Comparison of ENCODE assay signal across 9 mouse cellular contexts in genomic region chr15:84105105-84105923, GRCm38 (mm10). TPM values are rescaled to one million over a fixed set of nuclear protein-coding genes. Genes with fewer than 3 reads are reported as not detected.
DNase-seq lines count a peak whose midpoint lies in the region; ATAC-seq and TF ChIP-seq lines count a peak whose summit lies in the region.
"Had no signal": no experiment of that assay in that cellular context is flagged by ENCODE, and none has a peak within 500 bp of the region (broad histone marks: within the 10 kb centered on the region; RNA-seq: fewer than 3 reads in every experiment).

TSS of gene Sult4a1 (minus strand) at chr15:84105754.

- no peaks in the 10 kb centered on the region for H3K4me1 ChIP-seq in heart, embryonic 11.5 days (ENCODE audit: control insufficient read depth, insufficient read depth, low read length)
- peaks cover 16% of the 10 kb centered on the region for H3K4me1 ChIP-seq in hindbrain, postnatal 0 days (ENCODE audit: insufficient read depth, low read length)
- no peaks in the 10 kb centered on the region for H3K4me1 ChIP-seq in liver, embryonic 14.5 days (replicated peaks; ENCODE audit: control insufficient read depth in 2 of 2, insufficient read depth in 2 of 2, low read length in 1 of 2)

- no peaks in the 10 kb centered on the region for H3K36me3 ChIP-seq in heart, embryonic 11.5 days (ENCODE audit: control insufficient read depth, insufficient read depth, low read length)
- H3K36me3 ChIP-seq in hindbrain, postnatal 0 days (ENCODE audit: insufficient read depth, low read length) = no peaks in the 10 kb centered on the region
- H3K36me3 ChIP-seq in liver, embryonic 14.5 days (replicated peaks; ENCODE audit: control insufficient read depth, insufficient read depth, low read depth) = no peaks in the 10 kb centered on the region

- no peak within 1 kb of the TSS for H3K27ac ChIP-seq in heart, embryonic 11.5 days (ENCODE audit: low read depth, low read length)
- H3K27ac ChIP-seq in hindbrain, postnatal 0 days = peak within 1 kb of the TSS; percentile 67
- no peak within 1 kb of the TSS for H3K27ac ChIP-seq in liver, embryonic 14.5 days

- peak within 1 kb of the TSS; percentile 50 for H3K4me3 ChIP-seq in heart, embryonic 11.5 days (ENCODE audit: low read depth, low read length)
- peak within 1 kb of the TSS; percentile 61 for H3K4me3 ChIP-seq in hindbrain, postnatal 0 days (ENCODE audit: low read length)
- H3K4me3 ChIP-seq in liver, embryonic 14.5 days (ENCODE audit: insufficient read depth in 1 of 2, low read depth in 2 of 2, low read length in 2 of 2) = peak within 1 kb of the TSS in 1 of 2 experiments; percentile 37; a peak in 2 of 4 replicates

- H3K4me2 ChIP-seq in heart, embryonic 11.5 days = peak within 1 kb of the TSS; percentile 73
- H3K4me2 ChIP-seq in hindbrain, postnatal 0 days (ENCODE audit: low read depth, low read length) = peak within 1 kb of the TSS; percentile 61
- H3K4me2 ChIP-seq in liver, embryonic 14.5 days (ENCODE audit: low read depth) = peak within 1 kb of the TSS; percentile 56

- DNase-seq in heart, adult 11 months = no peak
- peak; percentile 81 for DNase-seq in MN1 (ENCODE audit: low spot score)
- peak; percentile 14 for DNase-seq in embryo, embryonic 9.5 days (ENCODE audit: extremely low spot score)
- peak; percentile 88 for DNase-seq in hindbrain, postnatal 0 days (ENCODE audit: low spot score)
- no peak for DNase-seq in liver, embryonic 14.5 days (ENCODE audit: low read depth in 3 of 3, low spot score in 3 of 3)
- peak; percentile 80 for DNase-seq in right cerebral cortex, postnatal 4 days
- no peak for DNase-seq in natural killer cell, adult 2 months (ENCODE audit: low spot score in 2 of 2)

- no peak for ATAC-seq in heart, embryonic 11.5 days (replicated peaks; ENCODE audit: insufficient number of reproducible peaks, low FRiP score, low TSS enrichment)
- peak; percentile 85 for ATAC-seq in hindbrain, postnatal 0 days
- ATAC-seq in liver, embryonic 14.5 days (ENCODE audit: insufficient read depth) = no peak

- H3K9ac ChIP-seq in heart, embryonic 11.5 days (ENCODE audit: low read depth, low read length) = 0 out of 2 replicates have a peak within 1 kb of the TSS, but pooled peaks have one; percentile 40
- peak within 1 kb of the TSS; percentile 71 for H3K9ac ChIP-seq in hindbrain, postnatal 0 days (replicated peaks; ENCODE audit: low read length)
- no peak within 1 kb of the TSS for H3K9ac ChIP-seq in liver, embryonic 14.5 days (replicated peaks)

- H3K9me3 ChIP-seq in heart, embryonic 11.5 days (replicated peaks; ENCODE audit: control insufficient read depth, low read length) = no peaks in the 10 kb centered on the region
- H3K9me3 ChIP-seq in hindbrain, postnatal 0 days (ENCODE audit: low read length) = no peaks in the 10 kb centered on the region
- no peaks in the 10 kb centered on the region for H3K9me3 ChIP-seq in liver, embryonic 14.5 days (ENCODE audit: control insufficient read depth, low read length)

- peaks cover 46% of the 10 kb centered on the region for H3K27me3 ChIP-seq in heart, embryonic 11.5 days (ENCODE audit: control insufficient read depth, insufficient read depth, low read length)
- no peaks in the 10 kb centered on the region for H3K27me3 ChIP-seq in hindbrain, postnatal 0 days (ENCODE audit: insufficient read depth, low read length)
- H3K27me3 ChIP-seq in liver, embryonic 14.5 days (ENCODE audit: control insufficient read depth, insufficient read depth, low read length) = peaks cover 17% of the 10 kb centered on the region

- WGBS in heart, embryonic 11.5 days (ENCODE audit: insufficient replicate concordance) = 2% methylated on average over 77 of the region's 77 CpGs
- WGBS in hindbrain, postnatal 0 days = 1% methylated on average over 74 of the region's 77 CpGs
- 3% methylated on average over 77 of the region's 77 CpGs for WGBS in liver, embryonic 14.5 days (ENCODE audit: insufficient replicate concordance)

- no peak for TF ChIP-seq EP300 in liver, embryonic 14.5 days (IDR thresholded peaks at IDR 0.05; ENCODE audit: low read depth)

- no peak for TF ChIP-seq CTCF in hindbrain, postnatal 0 days (IDR thresholded peaks at IDR 0.05; ENCODE audit: low read depth)
- TF ChIP-seq CTCF in liver, embryonic 14.5 days (IDR thresholded peaks at IDR 0.05; ENCODE audit: low read depth) = no peak

RNA-seq across cellular contexts. Expression of gene Sult4a1, which starts in this region (rescaled TPM):
- polyA plus RNA-seq in heart, embryonic 11.5 days (2014; fragmentation: Nextera tagmentation; extraction: Ambion mirVana) = 0.49 and 0.87 TPM in 2 replicates
- total RNA-seq in hindbrain, postnatal 0 days (2014; rRNA removed) = 248 and 251 TPM in 2 replicates
- 155 TPM in 2 replicates for polyA plus RNA-seq in hindbrain, postnatal 0 days (2015; fragmentation: Nextera tagmentation; extraction: Ambion mirVana)
- 0.06 and 0.16 TPM in 2 replicates for polyA plus RNA-seq in liver, embryonic 14.5 days (2012; rRNA removed)
- polyA plus RNA-seq in liver, embryonic 14.5 days (2014; fragmentation: Nextera tagmentation; extraction: Ambion mirVana) = not detected in 2 replicates
- total RNA-seq: MEL had no signal

Comparison
In these comparisons a context has a peak if more than half of its experiments do, and no peak if none do; other contexts are left out.
1. RNA of gene Sult4a1 (polyA plus RNA-seq): 155 TPM in hindbrain, postnatal 0 days; 0.49 to 0.87 TPM in heart, embryonic 11.5 days and 0.06 to 0.16 TPM in liver, embryonic 14.5 days; every median in the first group is over 10 times any median in the second.
2. DNase-seq: peak in MN1 (single experiment), embryo, embryonic 9.5 days (single experiment), hindbrain, postnatal 0 days (single experiment) and right cerebral cortex, postnatal 4 days (single experiment); none in heart, adult 11 months (single experiment), liver, embryonic 14.5 days (0 of 3) and natural killer cell, adult 2 months (0 of 2).
3. Peak in every context shown above with its lines, with median percentiles within 50 percentile points of each other: H3K4me2 ChIP-seq.